Mouse (Mus musculus) embryo, embryonic 11 days (tissue): ENCODE measurements around the gene Cnpy3.
A peak's percentile ranks its signal among the peaks of the same experiment; 100 is the strongest.
"Not testable (repeated sequence)": the region's sequence is repeated elsewhere in the genome, so short reads cannot be mapped to it uniquely, and the experiment has no call there.

ENCODE experiments used
- DNase-seq: peaks from one replicate; pipeline ENCODE4 v3.0.0-alpha.2; 2015

The Cnpy3 gene

DNA sequence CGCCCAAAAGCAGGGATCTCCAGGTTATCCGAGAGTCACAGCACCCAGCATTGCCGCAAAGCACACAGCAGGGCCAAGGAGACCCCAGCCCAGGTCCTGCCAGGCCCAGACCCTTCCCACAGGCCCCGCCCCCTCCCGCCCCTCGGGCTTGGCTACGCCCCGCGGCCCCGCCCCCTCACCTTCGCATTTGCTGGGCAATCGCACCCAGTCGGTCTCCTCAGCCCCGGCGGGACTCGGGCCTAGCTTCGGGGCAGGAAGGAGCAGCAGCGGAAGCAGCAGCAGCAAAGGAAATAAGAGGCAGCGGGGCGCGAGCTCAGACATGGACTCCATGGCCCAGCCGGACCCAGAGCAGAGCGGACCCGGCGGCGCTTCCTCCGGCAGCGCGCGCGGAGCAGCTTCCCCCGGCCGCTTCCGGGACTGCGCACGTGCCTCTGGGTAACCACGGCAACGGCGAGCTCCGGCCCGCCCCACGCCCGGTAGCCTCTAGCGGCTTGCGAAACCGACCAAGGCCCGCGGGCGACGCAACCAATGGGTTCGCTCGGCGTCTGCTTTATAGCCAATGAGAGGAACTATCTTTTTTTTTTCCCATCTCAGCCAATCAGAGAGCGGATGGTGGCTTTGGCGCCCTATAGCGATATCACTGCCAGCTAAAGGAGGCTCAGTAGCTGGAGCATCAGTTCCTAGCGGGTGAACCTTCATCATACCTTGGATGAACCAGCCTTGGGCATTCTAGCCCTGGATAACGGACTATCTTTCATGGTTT, at the start of gene Cnpy3:
Gene Cnpy3, minus strand, starts transcription at position 421 of the 763 bp plus-strand sequence.
- DNase-seq = peak; percentile 100

- DNase-seq = no peak
These were observed 49.7 kb upstream of the Cnpy3 start for GRCm38 (mm10) chr17:46801761-46802160.

- no peak for DNase-seq
These were observed 47.7 kb upstream of the Cnpy3 start for GRCm38 (mm10) chr17:46799680-46800079.

GRCm38 (mm10) chr17:46797386-46797785, 45.4 kb upstream of the Cnpy3 start:
- peak; percentile 19 for DNase-seq

GRCm38 (mm10) chr17:46796743-46797142, 44.7 kb upstream of the Cnpy3 start:
- no peak for DNase-seq

GRCm38 (mm10) chr17:46792963-46793362, 40.9 kb upstream of the Cnpy3 start:
- no peak for DNase-seq

DNA sequence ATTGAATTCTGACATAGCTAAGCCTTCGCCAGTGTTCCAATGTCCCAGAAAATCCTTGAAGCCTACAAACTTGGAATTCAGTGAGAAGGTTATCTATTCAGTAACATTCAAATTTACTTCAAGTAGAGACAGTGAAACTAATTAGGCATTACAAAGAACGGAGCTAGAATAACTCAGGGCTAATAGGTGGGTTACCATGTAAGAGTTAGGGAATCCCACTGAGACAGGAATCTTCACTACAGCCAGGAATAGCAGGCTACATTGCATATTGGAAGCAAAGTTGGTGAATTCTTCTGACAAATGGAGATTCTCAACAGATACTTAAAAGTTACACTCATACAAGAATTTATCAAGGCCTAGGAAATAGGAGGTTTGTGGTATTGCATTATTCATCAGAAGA, 36.0 kb upstream of the Cnpy3 start:
- not testable (repeated sequence) for DNase-seq

DNA sequence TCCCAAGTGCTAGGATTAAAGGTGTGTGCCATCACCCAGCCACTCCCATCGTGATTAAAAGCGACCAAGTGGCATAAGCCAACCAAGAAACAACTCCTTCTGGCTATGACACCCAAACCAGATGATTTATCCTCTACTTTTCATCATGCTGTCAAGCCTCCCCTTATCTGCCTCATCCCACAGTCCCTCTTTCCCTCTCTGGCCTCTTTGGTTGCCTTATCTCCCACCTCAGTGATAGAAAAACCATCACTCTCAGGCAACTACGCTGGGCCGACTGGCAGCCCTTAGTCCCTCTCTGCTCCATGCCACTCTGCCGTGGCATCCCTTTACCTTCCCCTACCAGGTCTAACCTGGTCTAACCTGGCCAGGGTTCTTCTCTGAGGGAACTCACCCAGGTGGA, 34.9 kb upstream of the Cnpy3 start:
- no peak for DNase-seq

GRCm38 (mm10) chr17:46783222-46783565, 31.2 kb upstream of the Cnpy3 start:
- no peak for DNase-seq

GRCm38 (mm10) chr17:46782341-46783221, 30.6 kb upstream of the Cnpy3 start, which contains the start of gene Rpl7l1:
TSS of gene Rpl7l1 (minus strand) at chr17:46782672.
- peak; percentile 95 for DNase-seq

DNA sequence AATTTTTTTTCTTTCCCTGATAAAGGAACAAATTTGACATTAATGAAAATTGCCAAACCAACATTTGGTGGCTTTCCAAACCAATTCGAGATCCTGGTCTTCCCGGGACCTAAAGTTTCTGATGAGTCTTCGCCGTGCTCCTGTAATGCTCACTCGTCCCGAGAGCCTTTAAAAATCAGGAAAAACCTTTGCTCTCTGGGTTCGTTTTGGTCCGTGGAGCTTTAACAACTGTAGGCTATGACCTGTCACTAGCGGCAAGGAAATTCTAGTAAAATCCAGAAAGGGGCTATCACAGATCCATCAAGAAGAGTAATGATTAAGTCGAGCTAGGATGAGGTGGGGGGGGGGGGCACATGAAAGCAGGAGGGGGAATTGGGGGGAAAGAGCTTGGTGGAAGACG, 29.9 kb upstream of the Cnpy3 start:
- DNase-seq = no peak

DNA sequence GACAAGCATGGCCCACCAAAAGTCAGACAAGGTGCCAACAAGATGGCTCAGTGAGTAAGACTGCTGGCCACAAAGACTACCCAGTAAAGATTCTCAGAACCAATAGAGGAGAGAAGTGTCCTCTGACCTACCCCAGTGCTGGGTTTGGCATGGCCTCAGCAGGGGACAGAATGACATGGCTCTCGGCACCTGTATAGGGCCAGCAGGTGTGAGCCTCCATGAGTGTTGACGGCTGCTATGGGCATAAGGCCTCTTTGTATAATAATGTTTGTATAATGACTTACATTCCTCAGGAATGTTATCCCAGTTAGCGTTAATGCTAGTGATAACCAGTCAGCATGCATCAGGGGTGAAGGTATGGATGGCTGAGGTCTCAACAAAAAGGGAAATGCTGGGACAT, 24.1 kb upstream of the Cnpy3 start:
- DNase-seq = no peak

- no peak for DNase-seq
These were observed 23.1 kb upstream of the Cnpy3 start for GRCm38 (mm10) chr17:46775070-46775469.

- DNase-seq = no peak
These were observed 22.1 kb upstream of the Cnpy3 start for GRCm38 (mm10) chr17:46774131-46774472.

- DNase-seq = peak; percentile 50
These were observed 21.5 kb upstream of the Cnpy3 start for GRCm38 (mm10) chr17:46773278-46774130.

DNA sequence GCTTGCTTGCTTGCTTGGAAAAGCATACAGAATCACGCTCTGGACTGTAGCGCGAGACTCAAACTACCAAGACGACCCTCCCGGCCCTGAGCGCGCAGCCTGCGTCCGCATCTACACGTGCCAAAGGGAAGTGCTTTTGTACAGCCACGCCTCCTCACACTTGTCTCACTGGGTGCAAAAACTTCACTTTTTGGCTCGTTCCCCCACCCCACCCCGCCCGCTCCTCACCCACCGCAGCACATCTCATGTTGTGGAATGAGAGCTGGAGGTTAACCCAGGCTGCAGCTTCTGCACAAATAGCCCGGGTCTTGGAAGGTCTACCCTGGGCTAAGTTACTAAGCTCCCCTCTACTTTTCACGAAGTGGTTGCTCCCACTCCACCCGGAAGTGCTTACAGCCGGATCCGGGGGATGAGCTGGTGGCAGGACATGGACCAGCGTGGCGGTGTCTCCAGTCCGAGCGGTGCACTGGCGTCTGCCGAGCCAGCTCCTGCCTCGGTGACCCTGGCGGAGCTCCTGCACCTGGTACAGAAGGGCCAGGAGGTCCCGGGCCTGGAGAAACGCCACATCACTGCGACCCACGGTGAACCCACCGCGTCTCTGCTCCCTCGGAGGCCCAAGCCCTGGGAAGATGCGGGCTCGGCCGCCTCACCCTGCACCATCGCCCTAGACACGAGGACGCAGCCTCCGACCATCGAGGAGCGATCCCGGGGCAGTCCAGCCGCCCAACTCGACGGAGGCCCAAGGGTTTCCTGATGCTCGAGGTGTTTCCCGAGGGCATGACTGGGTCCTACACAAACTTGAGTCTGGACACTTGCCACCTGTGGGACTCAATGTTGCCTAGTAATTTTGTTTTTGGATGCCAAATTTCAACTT, 20.6 kb upstream of the Cnpy3 start, which contains the start of gene 2310039H08Rik:
Gene 2310039H08Rik, plus strand, starts transcription at position 232 of the 874 bp plus-strand sequence.
- DNase-seq = peak; percentile 93

- no peak for DNase-seq
These were observed 20.0 kb upstream of the Cnpy3 start for GRCm38 (mm10) chr17:46772038-46772403.

DNA sequence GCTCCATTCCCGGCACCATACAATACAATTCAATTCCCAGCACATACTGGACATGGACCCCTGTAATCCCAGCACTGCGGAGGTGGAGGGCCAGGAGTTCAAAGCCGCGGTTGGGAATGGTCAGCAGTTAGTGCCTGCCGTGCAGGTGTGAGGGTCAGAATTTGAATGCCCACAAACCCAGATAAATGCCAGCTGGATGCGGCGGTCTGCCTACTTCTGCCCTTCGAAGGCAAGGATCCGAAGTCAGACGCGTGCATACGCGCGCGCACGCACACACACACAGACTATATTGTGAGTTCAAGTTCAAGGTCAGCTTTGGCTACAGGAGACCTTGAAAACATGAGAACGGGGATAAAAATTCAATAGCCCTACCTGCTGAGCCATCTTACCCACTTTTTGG, 19.6 kb upstream of the Cnpy3 start:
- DNase-seq = no peak

GRCm38 (mm10) chr17:46771025-46771424, 19.0 kb upstream of the Cnpy3 start:
- peak; percentile 22 for DNase-seq

GRCm38 (mm10) chr17:46770546-46770945, 18.5 kb upstream of the Cnpy3 start:
- DNase-seq = no peak

DNA sequence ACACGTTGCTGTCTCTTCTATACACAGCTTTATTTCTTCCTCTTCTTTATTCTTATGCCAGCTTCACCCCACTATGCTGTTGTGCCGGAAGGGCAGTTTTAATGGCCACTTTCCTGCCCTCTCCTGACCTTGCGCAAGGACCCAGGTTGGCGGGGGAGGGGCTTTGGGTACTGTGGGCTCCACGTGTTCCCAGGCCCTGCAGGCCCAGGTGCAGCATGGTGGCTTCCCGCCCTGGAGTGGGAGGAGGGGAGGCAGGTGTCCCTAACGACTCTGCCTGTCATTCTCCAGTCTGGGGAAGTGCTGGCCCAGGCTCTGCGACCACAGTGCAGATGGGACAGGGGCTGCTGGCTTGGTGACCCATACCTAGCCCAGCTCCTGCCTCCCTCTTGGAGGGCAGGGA, 15.9 kb upstream of the Cnpy3 start:
- DNase-seq = peak; percentile 11

DNA sequence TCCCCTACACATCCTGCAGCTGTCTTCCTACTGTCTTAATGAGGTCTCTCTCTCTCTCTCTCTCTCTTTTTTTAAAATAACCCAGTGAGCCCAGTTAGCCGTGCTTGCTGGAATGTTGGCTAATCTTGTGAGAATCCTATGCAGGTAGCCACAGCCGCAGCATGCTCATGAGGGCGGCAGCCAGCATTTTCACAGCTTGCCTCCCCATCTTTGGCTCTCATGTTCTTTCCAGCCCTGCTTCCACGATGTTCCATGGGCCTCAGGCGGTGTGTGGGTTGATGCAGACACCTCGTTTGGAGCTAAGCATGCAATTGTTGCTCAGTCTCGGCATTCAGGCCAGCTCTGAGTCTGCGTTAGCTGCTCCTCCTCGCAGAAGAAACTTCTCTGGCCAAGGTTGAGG, 12.9 kb upstream of the Cnpy3 start:
- DNase-seq = not testable (repeated sequence)
